Mouse (Mus musculus): ENCODE measurements around the gene Il18r1.
A peak's percentile ranks its signal among the peaks of the same experiment; 100 is the strongest.

Il18r1 gene

DNA sequence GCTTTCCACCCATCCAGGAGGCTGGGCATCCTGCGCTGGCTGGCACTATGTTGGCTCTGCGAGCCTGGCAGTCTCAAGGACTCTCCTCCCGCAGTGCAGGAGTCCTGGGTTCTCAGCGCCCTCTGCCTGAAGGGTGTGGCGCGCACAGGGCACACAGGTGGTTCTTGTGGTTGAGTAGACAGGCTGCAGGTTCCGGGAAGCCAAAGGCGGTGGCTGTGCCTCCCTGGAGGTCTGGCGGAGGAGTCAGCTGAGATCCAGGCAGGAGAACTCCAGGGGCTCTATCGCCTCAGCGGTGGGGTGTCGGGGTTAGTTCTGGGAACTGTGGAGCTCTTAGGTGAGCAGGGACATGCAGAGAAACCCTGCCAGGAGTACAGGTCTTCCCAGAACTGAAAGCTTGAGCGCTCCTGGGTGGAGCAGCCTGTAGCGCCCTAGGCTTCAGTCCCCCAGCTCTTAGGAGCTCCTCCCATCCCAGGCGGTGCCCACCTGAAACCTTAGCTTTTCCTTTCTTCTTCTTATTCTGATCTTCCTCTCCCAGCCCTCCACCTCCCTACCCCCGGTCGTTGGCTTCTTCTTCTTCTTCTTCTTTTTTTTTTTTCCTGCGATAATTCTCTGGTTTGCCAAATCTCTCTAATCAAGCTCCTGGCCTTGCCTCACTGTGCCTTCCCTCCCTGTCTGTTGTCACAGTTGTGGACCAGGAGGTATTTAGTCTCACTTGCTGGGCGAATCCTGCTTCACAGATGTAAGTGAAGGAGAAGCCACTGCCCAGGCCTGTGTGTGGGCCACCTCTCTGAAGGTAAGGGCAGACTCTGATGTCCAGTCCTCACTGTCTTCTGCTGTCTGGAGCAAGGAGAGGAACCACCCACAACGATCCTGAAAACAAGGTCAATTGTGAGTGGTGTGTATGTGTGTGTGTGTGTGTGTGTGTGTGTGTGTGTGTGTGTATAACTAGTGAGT is at the start of gene Il18r1:
Il18r1 (plus strand) TSS at position 76 of the 954 bp plus-strand sequence.
- peak; percentile 64 to 71 for DNase-seq (ENCODE audit: low spot score in 2 of 2)

DNA sequence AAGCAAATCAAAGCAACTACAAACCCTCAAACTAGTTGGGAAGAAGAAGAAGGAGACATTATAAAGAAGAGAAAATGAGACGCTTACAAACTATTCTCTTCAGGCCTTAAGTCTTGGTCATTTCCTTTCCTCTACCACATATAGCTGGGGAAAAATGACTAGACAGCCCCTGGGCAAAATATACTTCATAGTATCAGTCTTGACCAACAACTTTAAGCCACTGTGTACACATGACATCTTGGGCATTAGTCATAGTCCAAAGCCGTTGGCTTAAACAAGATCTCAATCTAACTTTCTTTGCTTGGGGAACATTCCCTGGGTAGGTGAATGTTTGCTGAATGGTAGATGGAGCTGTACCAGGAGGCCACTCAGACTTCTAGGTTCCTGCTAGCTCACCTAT is 48.3 kb upstream of the Il18r1 start:
- DNase-seq (ENCODE audit: low spot score in 2 of 2) = no peak

DNA sequence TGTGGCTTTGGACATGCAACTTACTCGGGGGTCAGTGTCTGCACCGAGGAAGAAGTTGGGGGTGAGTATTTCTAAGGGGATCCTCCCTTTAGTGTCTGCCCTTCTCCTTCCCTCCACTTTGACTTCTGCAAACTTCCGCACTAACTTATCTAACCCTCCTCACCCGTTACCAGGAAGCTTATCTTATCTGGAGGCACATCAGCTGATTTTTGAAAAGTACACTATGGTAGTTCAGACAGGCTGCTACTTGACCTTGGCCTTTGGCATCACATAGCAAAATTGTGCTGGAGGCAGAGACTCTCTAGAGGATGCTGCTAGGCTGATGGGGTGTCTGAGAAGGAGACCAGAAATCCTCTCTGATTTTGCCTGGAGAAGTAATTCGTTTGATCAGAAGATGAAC is 46.8 kb upstream of the Il18r1 start:
- DNase-seq (ENCODE audit: low spot score in 2 of 2) = peak; percentile 6 to 21

DNA sequence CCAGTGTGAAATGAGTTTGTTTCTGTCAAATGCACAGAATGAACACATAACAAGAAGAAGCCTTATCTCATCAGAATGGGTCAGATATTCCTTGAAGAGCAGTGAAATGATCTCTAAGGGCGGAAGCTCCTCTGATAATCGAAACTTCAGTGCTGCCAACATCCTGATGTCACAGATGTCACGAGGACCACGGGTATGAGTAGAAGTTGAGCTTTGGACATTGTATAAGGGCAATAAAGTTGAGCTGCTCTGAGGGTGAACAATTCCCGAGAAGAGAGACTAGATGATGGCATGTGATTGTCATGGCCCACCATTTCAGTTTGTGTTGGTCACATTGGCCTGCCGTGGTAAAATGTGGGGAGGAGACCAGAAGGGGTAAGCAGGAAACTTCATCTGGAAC is 41.5 kb upstream of the Il18r1 start:
- DNase-seq (ENCODE audit: low spot score in 2 of 2) = no peak

DNA sequence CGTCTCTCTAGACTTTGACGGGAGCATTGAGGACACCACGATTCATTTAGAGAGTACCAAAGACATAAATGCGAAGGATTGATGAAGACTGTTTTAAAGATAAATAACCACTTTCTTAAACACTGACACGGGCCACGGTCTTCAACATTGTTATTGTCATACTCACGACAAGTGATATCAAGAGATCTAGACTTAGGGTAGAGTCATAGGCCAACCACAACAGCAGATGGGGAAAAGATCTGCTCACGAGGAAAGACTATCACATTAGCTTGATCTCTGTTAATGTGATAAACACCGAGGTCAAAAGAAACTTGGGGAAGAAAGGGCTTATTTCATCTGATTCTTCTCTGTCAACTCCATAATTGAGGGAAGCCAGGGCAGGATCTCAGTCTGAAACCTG is 38.1 kb upstream of the Il18r1 start:
- no peak for DNase-seq (ENCODE audit: low spot score in 2 of 2)

DNA sequence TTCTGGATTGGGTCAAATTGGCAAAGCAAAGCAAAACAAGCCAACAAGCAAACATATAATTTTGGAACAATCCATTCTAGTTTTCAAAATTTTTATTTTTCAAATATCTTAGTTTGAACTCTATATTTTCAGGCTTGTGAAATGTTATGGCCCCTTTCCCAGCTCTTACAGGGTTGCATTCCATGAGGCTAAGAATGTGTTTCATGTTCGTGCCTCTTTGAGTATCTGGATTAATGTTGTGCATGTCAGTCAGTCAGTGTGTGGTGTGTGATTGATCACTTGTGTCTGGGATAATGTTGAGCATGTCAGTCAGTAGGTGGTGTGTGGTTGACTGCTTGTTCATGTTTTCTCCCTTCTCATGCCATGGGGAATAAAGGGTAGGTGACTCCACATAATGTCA is 37.5 kb upstream of the Il18r1 start:
- DNase-seq (ENCODE audit: low spot score in 2 of 2) = no peak

DNA sequence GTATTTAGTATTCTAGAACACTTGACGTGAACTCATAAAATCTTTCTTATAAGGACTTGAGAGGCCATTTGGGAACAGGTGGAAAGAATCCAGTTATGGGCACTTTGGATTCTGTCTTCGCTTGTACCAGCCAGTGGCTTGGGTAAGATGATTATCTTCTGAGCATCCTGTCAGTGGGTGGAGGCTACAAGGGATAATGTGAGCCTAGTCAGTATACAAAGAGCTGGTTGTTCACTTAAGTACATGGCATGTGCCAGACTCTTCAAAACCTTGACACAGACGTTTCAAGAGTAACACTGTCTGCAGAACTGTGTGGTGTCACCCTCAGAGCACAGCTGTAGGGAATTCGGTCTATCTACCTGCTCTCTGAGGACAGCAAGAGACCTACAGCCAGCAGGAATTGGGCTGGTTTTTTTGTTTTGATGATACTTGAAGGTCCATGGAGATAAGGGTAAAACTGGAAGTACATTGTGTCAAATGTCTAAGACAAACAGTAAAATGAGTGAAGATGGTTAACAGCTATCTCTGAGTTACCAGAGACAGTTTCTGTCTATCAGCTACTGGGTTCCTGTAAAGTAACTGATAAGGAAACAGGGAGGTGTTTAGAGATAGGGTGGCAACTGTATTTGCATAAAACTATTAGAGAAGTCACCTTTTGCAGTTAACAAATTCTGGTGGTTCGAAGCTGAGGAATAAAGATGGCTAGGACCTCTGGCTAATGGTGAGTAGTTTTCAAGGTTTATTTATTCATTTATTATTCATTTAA is 36.3 kb upstream of the Il18r1 start, which contains the start of gene Il1rl1:
Il1rl1 (plus strand) TSS at position 661 of the 766 bp plus-strand sequence.
- DNase-seq (ENCODE audit: low spot score in 2 of 2) = no peak

DNA sequence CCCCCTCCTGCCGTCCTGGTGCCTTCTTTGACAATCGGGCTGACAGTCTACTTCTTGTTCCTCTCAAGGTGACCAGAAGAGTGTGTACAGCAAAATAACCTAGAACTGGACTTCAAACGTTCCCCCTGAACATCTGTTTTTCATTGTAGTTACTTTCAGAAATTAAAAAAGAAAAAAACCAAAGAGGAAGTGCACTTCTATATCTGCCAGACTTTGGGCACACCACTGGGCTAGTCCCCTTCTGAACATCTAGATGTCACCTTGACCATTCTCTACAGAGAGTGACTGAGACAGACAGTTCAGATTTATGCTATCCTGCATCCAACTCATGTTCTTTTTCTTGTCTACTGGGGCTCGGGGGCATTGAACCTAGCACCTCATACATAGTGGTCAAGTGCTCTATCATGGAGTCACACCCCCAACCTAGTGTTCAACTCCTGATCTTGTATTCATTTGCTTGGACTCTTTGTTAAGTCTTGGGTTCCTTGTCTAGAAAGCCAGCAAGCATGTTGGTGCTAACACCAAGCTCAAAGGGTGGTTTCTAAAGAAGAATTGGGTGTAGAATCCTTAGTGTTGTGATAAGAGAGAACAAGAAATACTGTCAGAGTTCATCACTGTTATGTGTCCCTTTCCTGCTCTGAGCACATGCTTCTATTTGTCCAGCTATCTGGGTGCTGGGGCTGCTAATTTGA is 35.1 kb upstream of the Il18r1 start:
- DNase-seq (ENCODE audit: low spot score in 2 of 2) = no peak

DNA sequence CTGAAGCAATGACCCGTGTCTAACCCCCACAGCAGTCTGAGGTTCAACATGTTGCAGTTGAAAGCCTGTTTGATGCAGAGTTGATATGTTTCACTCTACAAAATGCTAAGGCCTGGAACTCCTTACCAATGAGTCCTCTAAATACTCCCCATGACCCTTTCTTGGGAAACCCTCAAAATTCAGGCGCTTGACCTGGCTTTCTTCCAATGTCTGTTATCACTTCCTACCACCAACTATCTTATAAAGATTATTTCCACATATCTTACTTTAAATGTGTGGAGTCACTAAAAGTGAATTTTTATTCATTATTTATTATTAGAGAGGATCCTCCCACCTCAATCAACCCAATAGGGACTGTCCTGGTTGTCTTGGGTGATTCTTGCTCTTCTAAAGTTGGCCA is 33.2 kb upstream of the Il18r1 start:
- DNase-seq (ENCODE audit: low spot score in 2 of 2) = no peak

DNA sequence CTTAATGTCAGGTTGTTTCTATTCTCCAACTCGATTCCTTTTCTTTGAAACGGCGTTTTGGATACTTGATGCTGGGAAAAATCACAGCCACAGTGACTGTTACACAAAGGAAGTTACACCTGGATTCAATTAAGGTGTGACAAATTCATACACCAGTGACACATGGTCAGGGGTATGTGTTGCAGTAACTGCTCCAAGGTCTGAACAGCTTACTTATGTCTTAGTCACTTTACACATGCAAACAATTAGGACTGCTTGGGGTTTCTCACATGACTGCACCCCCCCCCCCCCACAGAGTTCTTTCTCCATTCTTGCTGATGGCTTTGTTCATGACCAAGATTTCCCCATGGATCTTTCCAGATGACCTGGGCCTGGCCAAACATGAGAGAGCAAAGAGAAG is 29.4 kb upstream of the Il18r1 start:
- DNase-seq (ENCODE audit: low spot score in 2 of 2) = no peak

DNA sequence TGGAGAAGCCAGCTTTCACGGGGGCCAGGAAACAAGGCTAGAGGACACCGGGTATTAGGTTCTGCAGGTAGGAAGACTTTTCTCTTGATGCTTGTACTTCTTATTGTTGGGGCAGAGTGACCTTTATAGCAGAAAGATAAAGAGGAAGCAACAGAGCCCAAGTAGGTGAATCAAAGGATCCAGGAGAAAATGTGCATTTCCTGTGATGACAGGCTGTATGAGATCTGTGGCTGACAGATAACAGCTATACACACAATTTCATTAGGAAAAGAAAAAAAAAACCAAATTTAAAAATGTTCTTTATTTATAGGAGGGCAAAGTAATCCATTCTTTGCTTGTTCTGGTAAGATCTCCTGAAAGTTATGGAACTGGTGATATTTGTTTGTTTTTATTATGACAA is 28.0 kb upstream of the Il18r1 start:
- DNase-seq (ENCODE audit: low spot score in 2 of 2) = no peak

DNA sequence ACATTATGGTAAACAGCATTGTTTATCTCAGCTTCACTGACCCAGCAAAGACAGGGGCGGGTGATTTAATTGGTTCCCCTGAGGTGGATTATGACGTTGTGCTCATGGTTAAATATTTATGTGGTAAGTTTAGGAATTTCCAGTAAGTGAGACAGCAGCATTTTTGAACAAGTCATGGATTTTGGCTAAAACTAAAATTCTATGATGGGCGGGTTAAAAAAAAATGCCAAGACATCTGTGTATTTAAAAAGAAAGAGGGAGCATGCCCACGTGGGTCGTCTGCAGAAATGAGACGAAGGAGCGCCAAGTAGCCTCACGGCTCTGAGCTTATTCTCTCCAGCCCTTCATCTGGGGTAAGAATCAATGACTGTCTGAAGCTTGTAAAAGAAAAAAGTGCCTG is 25.8 kb upstream of the Il18r1 start:
- no peak for DNase-seq (ENCODE audit: low spot score in 2 of 2)

DNA sequence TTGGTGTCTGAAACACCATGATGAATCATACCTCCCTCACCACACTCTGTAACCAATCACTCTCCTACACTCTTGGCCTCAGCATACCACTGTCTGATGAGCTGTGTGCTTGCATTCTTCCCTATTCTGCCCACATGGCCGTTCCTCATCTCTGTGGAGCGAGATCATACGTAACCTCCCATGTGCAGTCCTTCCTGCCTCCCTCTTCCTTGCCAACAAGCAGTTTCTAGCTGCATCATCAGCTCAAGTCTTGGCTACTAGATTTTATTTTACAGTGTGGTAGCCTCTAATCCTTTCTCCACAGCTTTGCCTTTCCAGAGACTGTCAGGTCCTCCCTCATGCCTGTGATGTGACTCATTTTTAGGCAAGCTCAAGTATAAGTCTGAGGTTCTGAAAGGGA is 20.6 kb upstream of the Il18r1 start:
- DNase-seq (ENCODE audit: low spot score in 2 of 2) = peak in 1 of 2 experiments; percentile 3

DNA sequence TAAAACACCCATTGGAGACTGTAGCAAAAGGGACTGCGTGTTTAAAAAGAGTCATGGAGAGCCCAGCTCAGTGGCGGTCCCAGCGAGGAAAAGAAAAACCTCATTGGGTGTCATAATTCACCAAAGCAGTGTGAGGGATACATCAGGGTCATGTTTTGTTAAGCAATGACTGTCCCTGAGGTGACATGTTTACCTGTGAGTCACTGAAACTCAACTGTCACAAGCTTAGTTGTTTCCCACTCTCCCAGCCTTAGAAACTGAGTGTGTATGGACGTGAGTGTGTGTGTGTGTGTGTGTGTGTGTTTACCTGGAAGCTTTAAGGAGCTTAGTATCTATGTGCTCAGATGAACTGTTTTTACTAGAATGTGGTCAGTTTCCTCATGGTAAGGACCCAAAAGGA is 2.0 kb downstream of the Il18r1 start:
- no peak for DNase-seq (ENCODE audit: low spot score in 2 of 2)

DNA sequence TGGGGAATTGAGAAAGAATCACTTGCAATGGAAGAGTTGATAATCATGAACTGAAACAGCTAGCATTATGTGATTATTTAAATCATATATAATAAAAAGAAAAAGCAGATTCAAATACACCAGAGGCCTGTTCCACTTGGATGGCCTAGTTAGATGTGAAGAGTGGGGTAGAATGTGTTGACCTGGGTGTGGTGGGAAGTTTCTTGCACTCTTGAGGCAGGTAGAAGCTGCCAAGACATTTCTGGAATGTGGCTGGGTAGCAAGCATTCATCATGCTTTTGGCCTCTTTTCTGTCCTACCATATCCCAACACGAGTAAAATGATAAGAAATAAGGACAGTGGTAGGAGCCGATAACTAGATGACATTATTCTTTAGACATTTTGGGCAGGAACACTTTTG is 3.5 kb downstream of the Il18r1 start:
- DNase-seq (ENCODE audit: low spot score in 2 of 2) = no peak

DNA sequence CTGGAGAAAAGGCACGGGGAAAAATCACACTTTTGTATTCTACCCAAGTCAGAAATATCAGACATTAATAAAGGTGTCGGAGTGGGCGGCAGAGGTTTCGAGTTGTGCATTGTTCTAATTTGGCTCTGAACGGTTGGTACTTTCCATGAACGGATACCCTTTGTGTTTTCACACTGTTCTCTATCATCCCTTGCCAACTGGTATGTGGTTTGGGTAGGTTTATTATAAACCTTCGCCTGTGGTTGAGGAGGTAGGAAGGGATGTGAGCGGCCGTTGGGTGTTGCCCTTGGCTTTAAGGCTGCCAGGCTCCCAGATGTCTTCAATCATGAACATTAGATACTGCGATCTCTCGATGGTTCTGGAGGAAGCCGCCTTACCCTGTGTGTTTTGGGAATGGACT is 4.5 kb downstream of the Il18r1 start:
- DNase-seq (ENCODE audit: low spot score in 2 of 2) = no peak

DNA sequence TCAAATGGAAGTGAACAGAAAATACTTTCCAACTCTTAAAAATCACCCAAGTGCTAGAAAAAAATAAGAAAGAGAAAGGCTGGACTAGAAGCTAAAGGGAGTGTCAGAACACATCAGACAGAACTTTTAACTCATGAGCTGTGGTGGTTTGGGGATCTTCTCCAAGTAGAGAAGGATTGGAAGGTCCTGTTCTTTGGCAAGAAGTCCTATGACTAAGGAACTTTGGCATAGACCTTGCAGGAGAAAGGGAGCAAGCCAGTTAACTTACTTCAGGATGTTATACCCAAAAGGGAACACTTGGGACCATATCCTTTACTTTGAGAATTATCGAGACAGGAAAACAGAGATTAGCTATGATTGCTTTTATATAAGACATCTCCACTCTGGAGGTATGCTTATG is 7.0 kb downstream of the Il18r1 start:
- no peak for DNase-seq (ENCODE audit: low spot score in 2 of 2)

DNA sequence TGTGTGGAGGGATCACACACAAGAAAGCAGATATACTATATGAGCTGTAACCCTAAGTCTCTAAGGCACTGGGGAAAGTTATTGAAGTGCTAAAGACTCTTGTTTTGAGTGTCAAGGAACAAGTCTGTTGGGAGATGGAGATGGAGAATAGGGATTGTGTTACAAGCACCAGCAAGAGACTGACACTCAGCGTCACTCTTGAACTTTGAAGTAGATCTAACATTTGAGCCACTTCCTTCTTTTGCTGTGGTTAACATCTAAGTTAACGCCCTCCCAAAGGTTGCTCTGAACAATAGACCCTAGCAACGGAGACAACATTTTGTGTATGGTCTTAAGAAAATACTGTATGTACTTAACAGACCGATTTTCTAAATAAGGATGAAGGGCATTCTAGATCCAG is 8.3 kb downstream of the Il18r1 start:
- DNase-seq (ENCODE audit: low spot score in 2 of 2) = no peak

DNA sequence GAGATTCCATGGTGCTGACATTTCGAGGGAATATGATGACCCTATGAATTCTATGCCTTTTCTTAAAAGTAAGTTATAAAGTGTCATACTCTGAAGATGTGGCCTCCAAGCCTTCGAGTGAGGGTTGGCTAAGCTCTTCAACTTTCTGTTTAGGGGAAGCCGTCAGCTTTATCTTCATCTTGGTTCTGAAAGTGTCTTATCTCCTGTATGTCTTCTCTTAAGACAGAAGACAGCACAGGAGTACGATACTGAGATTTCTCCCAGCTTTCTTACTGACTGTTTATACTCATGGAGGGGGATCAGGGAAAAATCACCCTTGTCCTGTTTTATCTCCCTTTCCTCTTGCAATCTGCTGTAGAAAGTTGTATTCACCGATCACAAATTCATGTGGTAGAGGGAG is 9.0 kb downstream of the Il18r1 start:
- DNase-seq (ENCODE audit: low spot score in 2 of 2) = no peak

DNA sequence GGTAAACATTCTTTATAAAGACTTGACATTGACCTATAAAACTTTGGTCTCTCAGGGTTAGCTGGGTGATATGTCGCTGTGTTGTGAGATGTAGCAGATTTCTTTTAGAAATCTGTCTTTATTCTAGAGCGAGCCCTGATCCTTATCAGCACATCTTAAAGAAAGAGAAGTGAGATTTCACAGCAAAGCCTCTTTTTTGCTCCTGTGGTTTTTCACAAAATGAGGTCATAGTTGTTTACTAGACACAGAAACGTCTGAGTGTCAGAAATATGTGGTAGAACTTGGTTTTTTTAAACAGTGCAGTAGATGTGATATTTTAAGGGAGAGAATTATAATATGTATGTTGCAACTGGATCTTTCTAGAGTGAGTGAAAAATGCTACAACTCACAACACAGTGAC is 10.3 kb downstream of the Il18r1 start:
- no peak for DNase-seq (ENCODE audit: low spot score in 2 of 2)

DNA sequence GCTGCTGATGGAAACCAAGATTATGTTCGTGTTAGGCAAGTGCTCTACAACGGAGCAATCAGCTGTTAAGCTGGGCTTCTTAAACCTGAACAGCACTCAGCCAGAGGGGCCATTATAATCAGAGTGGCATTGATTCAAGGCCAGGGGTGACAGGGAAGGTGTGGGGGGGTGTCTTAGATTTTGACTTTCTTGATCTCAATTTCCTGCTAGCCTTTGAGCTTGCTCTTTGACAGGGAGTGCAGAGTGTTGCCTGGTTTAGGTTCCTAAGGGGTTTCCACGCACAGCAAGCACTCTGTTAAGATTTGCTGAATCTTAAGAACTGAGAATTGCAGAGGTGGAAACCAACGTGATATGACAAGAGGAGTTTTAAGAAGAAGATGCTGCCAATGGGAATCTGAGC is 11.4 kb downstream of the Il18r1 start:
- no peak for DNase-seq (ENCODE audit: low spot score in 2 of 2)

DNA sequence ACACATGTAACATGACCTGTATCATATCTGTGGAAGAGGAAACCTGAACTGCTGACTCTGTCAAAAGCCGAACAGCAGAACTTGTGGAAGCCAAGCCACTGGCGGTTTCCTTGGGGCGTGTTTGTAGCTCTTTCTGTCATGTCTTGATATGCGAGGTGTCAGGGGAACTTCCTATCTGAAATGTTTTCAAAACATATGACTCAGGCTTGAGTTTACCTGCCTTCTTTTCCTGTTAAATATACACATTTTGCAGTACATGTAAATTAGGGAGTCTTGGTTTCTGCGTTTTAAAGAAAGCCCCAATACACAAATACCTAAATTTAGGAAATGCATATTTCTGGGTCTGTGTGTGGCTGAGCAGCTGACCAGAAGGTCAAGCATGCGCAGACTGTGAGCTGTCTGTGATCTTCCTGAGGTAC is 14.2 kb downstream of the Il18r1 start:
- DNase-seq (ENCODE audit: low spot score in 2 of 2) = no peak
